Mouse (Mus musculus) midbrain, embryonic 13.5 days (tissue): ENCODE measurements around the gene Gstm7. TPM values are rescaled to one million over a fixed set of nuclear protein-coding genes. Genes with fewer than 3 reads are reported as not detected.
"Not testable (repeated sequence)": the region's sequence is repeated elsewhere in the genome, so short reads cannot be mapped to it uniquely, and the experiment has no call there.

Experiments
- ATAC-seq: fragments of 200-750 bp; cut with Nextera tagmentation; 2 replicates; pipeline ENCODE4 v1.8.0; 2017; ENCODE audit warnings: mild to moderate bottlenecking, moderate TSS enrichment, moderate library complexity
- H3K27ac ChIP-seq: fragments of 300-500 bp; sonication (generic); 2 replicates; pipeline ENCODE4 v1.5.1; 2015; ENCODE audit warnings: inconsistent platforms, mild to moderate bottlenecking, moderate library complexity
- H3K27me3 ChIP-seq: fragments of 300-500 bp; sonication (generic); 2 replicates; pipeline ENCODE4 v1.6.1; 2015; ENCODE audit warnings: mild to moderate bottlenecking, inconsistent platforms
- H3K36me3 ChIP-seq: fragments of 300-500 bp; sonication (generic); 2 replicates; pipeline ENCODE4 v1.6.1; 2015; ENCODE audit warnings: mild to moderate bottlenecking, inconsistent platforms
- H3K4me1 ChIP-seq: fragments of 300-500 bp; sonication (generic); replicated peaks from 2 replicates; pipeline ENCODE4 v1.6.1; 2015; ENCODE audit warnings: inconsistent platforms
- H3K4me2 ChIP-seq: fragments of 300-500 bp; sonication (generic); replicated peaks from 2 replicates; pipeline ENCODE4 v1.6.1; 2015; ENCODE audit warnings: moderate library complexity, mild to moderate bottlenecking, inconsistent platforms
- H3K4me3 ChIP-seq: fragments of 300-500 bp; sonication (generic); replicated peaks from 2 replicates; pipeline ENCODE4 v1.5.1; 2015; ENCODE audit warnings: mild to moderate bottlenecking, inconsistent platforms
- H3K9ac ChIP-seq: fragments of 300-500 bp; sonication (generic); replicated peaks from 2 replicates; pipeline ENCODE4 v1.6.1; 2015; ENCODE audit warnings: mild to moderate bottlenecking, inconsistent platforms
- H3K9me3 ChIP-seq: fragments of 300-500 bp; sonication (generic); 2 replicates; pipeline ENCODE4 v1.6.1; 2016; ENCODE audit warnings: mild to moderate bottlenecking, inconsistent platforms
- WGBS: fragments of 180-500 bp; shearing (Covaris S2); methylation state at CpG from one replicate; pipeline ENCODE4 v1.1.7; 2015; 5-methylcytosine and 5-hydroxymethylcytosine counted together
- polyA plus RNA-seq: library from polyadenylated mRNA; unstranded; fragments of >200 nt; fragmentation: Nextera tagmentation; extraction: Ambion mirVana; gene quantifications from 2 replicates; pipeline ENCODE4 v1.2.1, GENCODE M21; 2015

Gene Gstm7
- polyA plus RNA-seq, 1 experiment from 2014 or later = 100 TPM

GRCm38 (mm10) chr3:107953906-107954305, 22.3 kb upstream of the Gstm7 start:
- Histone ChIP-seq H3K27ac (no peak overlapping the region), H3K9ac (no peak overlapping the region), H3K4me3 (no peak overlapping the region), H3K36me3 (no peaks in the 10 kb centered on the region), H3K9me3 (no peaks in the 10 kb centered on the region), H3K27me3 (no peaks in the 10 kb centered on the region), H3K4me1 (no peaks in the 10 kb centered on the region), H3K4me2 (no peak overlapping the region)
- WGBS = 88% methylated on average over 5 of the region's 5 CpGs
- 0 out of 2 replicates have a peak, but pooled peaks have one; percentile 30 for ATAC-seq

GRCm38 (mm10) chr3:107953328-107953755, 21.7 kb upstream of the Gstm7 start:
- Histone ChIP-seq H3K36me3 (no peaks in the 10 kb centered on the region), H3K4me3 (no peak overlapping the region), H3K4me1 (no peaks in the 10 kb centered on the region), H3K9ac (no peak overlapping the region), H3K4me2 (no peak overlapping the region), H3K9me3 (no peaks in the 10 kb centered on the region), H3K27ac (no peak overlapping the region), H3K27me3 (no peaks in the 10 kb centered on the region)
- peak; percentile 77 for ATAC-seq
- WGBS = 30% methylated on average over 6 of the region's 6 CpGs

GRCm38 (mm10) chr3:107950531-107950930, 18.9 kb upstream of the Gstm7 start:
- Histone ChIP-seq H3K4me2 (no peak overlapping the region), H3K9me3 (no peaks in the 10 kb centered on the region), H3K4me3 (no peak overlapping the region), H3K9ac (no peak overlapping the region), H3K27me3 (no peaks in the 10 kb centered on the region), H3K36me3 (no peaks in the 10 kb centered on the region), H3K27ac (no peak overlapping the region), H3K4me1 (no peaks in the 10 kb centered on the region)
- no peak for ATAC-seq
- whole genome bisulfite sequencing = 86% methylated on average over 11 of the region's 11 CpGs

- H3K4me2 ChIP-seq, H3K27me3 ChIP-seq, H3K36me3 ChIP-seq, H3K27ac ChIP-seq, ATAC-seq, H3K9me3 ChIP-seq, H3K4me1 ChIP-seq, H3K9ac ChIP-seq, H3K4me3 ChIP-seq: not testable (repeated sequence)
- 91% methylated on average over 1 of the region's 1 CpGs for WGBS
These were observed 17.8 kb upstream of the Gstm7 start for GRCm38 (mm10) chr3:107949461-107949860.

GRCm38 (mm10) chr3:107945729-107946128, 14.1 kb upstream of the Gstm7 start:
- H3K4me1 ChIP-seq = peaks cover 14% of the 10 kb centered on the region
- no peaks in the 10 kb centered on the region for H3K36me3 ChIP-seq
- no peak overlapping the region for H3K9ac ChIP-seq
- H3K27me3 ChIP-seq = no peaks in the 10 kb centered on the region
- H3K9me3 ChIP-seq = no peaks in the 10 kb centered on the region
- no peak overlapping the region for H3K4me2 ChIP-seq
- no peak overlapping the region for H3K27ac ChIP-seq
- WGBS = 52% methylated on average over 4 of the region's 4 CpGs
- ATAC-seq = no peak
- no peak overlapping the region for H3K4me3 ChIP-seq

- Histone ChIP-seq H3K9ac (peak within 1 kb of the TSS; percentile 50), H3K4me3 (peak within 1 kb of the TSS; percentile 30), H3K4me1 (peaks cover 23% of the 10 kb centered on the region), H3K27me3 (no peaks in the 10 kb centered on the region), H3K27ac (no peak within 1 kb of the TSS), H3K4me2 (peak within 1 kb of the TSS; percentile 53), H3K9me3 (no peaks in the 10 kb centered on the region), H3K36me3 (no peaks in the 10 kb centered on the region)
- WGBS = 16% methylated on average over 20 of the region's 20 CpGs
- ATAC-seq = peak; percentile 90
These were observed 11.8 kb upstream of the Gstm7 start, which contains the start of gene Gstm6 for GRCm38 (mm10) chr3:107943239-107943990. Gene Gstm6, minus strand, starts transcription at chr3:107943749.

- Histone ChIP-seq H3K27me3 (no peaks in the 10 kb centered on the region), H3K4me2 (no peak overlapping the region), H3K9me3 (no peaks in the 10 kb centered on the region), H3K36me3 (no peaks in the 10 kb centered on the region), H3K4me3 (no peak overlapping the region), H3K4me1 (peaks cover 23% of the 10 kb centered on the region), H3K27ac (no peak overlapping the region), H3K9ac (no peak overlapping the region)
- ATAC-seq = no peak
- WGBS = 80% methylated on average over 4 of the region's 4 CpGs
These were observed 9.6 kb upstream of the Gstm7 start for GRCm38 (mm10) chr3:107941261-107941660.

GRCm38 (mm10) chr3:107940524-107940923, 8.9 kb upstream of the Gstm7 start:
- Histone ChIP-seq H3K27me3 (no peaks in the 10 kb centered on the region), H3K9me3 (no peaks in the 10 kb centered on the region), H3K27ac (no peak overlapping the region), H3K4me2 (no peak overlapping the region), H3K4me1 (peaks cover 23% of the 10 kb centered on the region), H3K4me3 (no peak overlapping the region), H3K36me3 (no peaks in the 10 kb centered on the region), H3K9ac (no peak overlapping the region)
- 81% methylated on average over 7 of the region's 7 CpGs for WGBS
- ATAC-seq = no peak

GRCm38 (mm10) chr3:107939830-107940229, 8.2 kb upstream of the Gstm7 start:
- Histone ChIP-seq H3K4me2 (no peak overlapping the region), H3K36me3 (no peaks in the 10 kb centered on the region), H3K4me3 (no peak overlapping the region), H3K9me3 (no peaks in the 10 kb centered on the region), H3K27ac (no peak overlapping the region), H3K4me1 (peaks cover 23% of the 10 kb centered on the region), H3K27me3 (no peaks in the 10 kb centered on the region), H3K9ac (no peak overlapping the region)
- no peak for ATAC-seq
- WGBS = 54% methylated on average over 4 of the region's 4 CpGs

- no peaks in the 10 kb centered on the region for H3K27me3 ChIP-seq
- H3K4me3 ChIP-seq = no peak overlapping the region
- no peak overlapping the region for H3K4me2 ChIP-seq
- ATAC-seq = no peak
- no peak overlapping the region for H3K9ac ChIP-seq
- H3K9me3 ChIP-seq = no peaks in the 10 kb centered on the region
- H3K27ac ChIP-seq = no peak overlapping the region
- H3K36me3 ChIP-seq = no peaks in the 10 kb centered on the region
- 39% methylated on average over 3 of the region's 3 CpGs for WGBS
- H3K4me1 ChIP-seq = peaks cover 23% of the 10 kb centered on the region
These were observed 7.8 kb upstream of the Gstm7 start for GRCm38 (mm10) chr3:107939403-107939802.

- no peaks in the 10 kb centered on the region for H3K27me3 ChIP-seq
- no peak overlapping the region for H3K9ac ChIP-seq
- no peak overlapping the region for H3K27ac ChIP-seq
- no peaks in the 10 kb centered on the region for H3K36me3 ChIP-seq
- no peak overlapping the region for H3K4me2 ChIP-seq
- H3K4me3 ChIP-seq = no peak overlapping the region
- no peak for ATAC-seq
- H3K9me3 ChIP-seq = no peaks in the 10 kb centered on the region
- 74% methylated on average over 3 of the region's 3 CpGs for WGBS
- peaks cover 18% of the 10 kb centered on the region for H3K4me1 ChIP-seq
These were observed 4.3 kb upstream of the Gstm7 start for GRCm38 (mm10) chr3:107935888-107936287.

- H3K36me3 ChIP-seq = no peaks in the 10 kb centered on the region
- H3K9ac ChIP-seq = no peak overlapping the region
- ATAC-seq = no peak
- 94% methylated on average over 3 of the region's 3 CpGs for WGBS
- H3K4me1 ChIP-seq = peaks cover 25% of the 10 kb centered on the region
- H3K9me3 ChIP-seq = no peaks in the 10 kb centered on the region
- H3K27ac ChIP-seq = no peak overlapping the region
- no peaks in the 10 kb centered on the region for H3K27me3 ChIP-seq
- H3K4me3 ChIP-seq = no peak overlapping the region
- no peak overlapping the region for H3K4me2 ChIP-seq
These were observed 3.7 kb upstream of the Gstm7 start for GRCm38 (mm10) chr3:107935268-107935667.

- Histone ChIP-seq H3K4me3 (no peak overlapping the region), H3K4me2 (no peak overlapping the region), H3K9me3 (no peaks in the 10 kb centered on the region), H3K36me3 (no peaks in the 10 kb centered on the region), H3K4me1 (peaks cover 31% of the 10 kb centered on the region), H3K27me3 (no peaks in the 10 kb centered on the region), H3K27ac (no peak overlapping the region; the same call in 1 of the 2 replicates), H3K9ac (no peak overlapping the region)
- WGBS = 81% methylated on average over 6 of the region's 6 CpGs
- ATAC-seq = peak; percentile 10; the same call in 1 of the 2 replicates
These were observed 511 bp upstream of the Gstm7 start for GRCm38 (mm10) chr3:107932128-107932527.
